Comparison of ENCODE assay signal across 17 mouse cellular contexts in genomic region chr11:24201223-24201622, GRCm38 (mm10).
"Had no signal": no experiment of that assay in that cellular context is flagged by ENCODE, and none has a peak within 500 bp of the region (broad histone marks: within the 10 kb centered on the region; RNA-seq: fewer than 3 reads in every experiment).

No protein-coding gene starts in this region.

- H3K9me3 ChIP-seq: limb, embryonic 12.5 days; limb, embryonic 15.5 days; megakaryocyte, embryonic 14.5 days; midbrain, embryonic 12.5 days had no signal

- H3K36me3 ChIP-seq: limb, embryonic 12.5 days; limb, embryonic 15.5 days; midbrain, embryonic 12.5 days had no signal

- H3K9ac ChIP-seq: limb, embryonic 12.5 days; limb, embryonic 15.5 days; liver, embryonic 14.5 days; liver, postnatal 0 days; lung, embryonic 14.5 days; midbrain, embryonic 12.5 days had no signal

- H3K4me3 ChIP-seq: layer of hippocampus, adult 2 months; limb, embryonic 12.5 days; limb, embryonic 15.5 days; midbrain, embryonic 12.5 days had no signal

- H3K4me2 ChIP-seq: limb, embryonic 12.5 days; limb, embryonic 15.5 days; liver, embryonic 11.5 days; lung, embryonic 14.5 days; midbrain, embryonic 12.5 days had no signal

- H3K27ac ChIP-seq: layer of hippocampus, adult 2 months; limb, embryonic 12.5 days; limb, embryonic 15.5 days; liver, embryonic 14.5 days; macrophage; midbrain, embryonic 12.5 days had no signal

- DNase-seq: kidney, adult 18-20 months; kidney, adult 9 months; kidney, postnatal 14 days; layer of hippocampus, adult 9-11 months; liver, postnatal 0 days; lung, embryonic 14.5 days; thymus, adult 18-20 months; thymus, postnatal 36 days had no signal

- H3K27me3 ChIP-seq: limb, embryonic 12.5 days; limb, embryonic 15.5 days had no signal

- ATAC-seq: lung, postnatal 0 days had no signal
